Mouse (Mus musculus): ENCODE data around the gene H60b.
"Not testable (repeated sequence)": the region's sequence is repeated elsewhere in the genome, so short reads cannot be mapped to it uniquely, and the experiment has no call there.

The H60b gene

GRCm38 (mm10) chr10:22158310-22158999 is at the start of gene H60b, which contains the start of gene Raet1e:
TSS of gene H60b (plus strand) at chr10:22158586.
TSS of gene Raet1e (plus strand) at chr10:22158569.
- peak; percentile 49 for DNase-seq (ENCODE audit: low spot score)

GRCm38 (mm10) chr10:22140665-22141280 is 17.6 kb upstream of the H60b start:
- peak; percentile 75 for DNase-seq (ENCODE audit: low spot score)

DNA sequence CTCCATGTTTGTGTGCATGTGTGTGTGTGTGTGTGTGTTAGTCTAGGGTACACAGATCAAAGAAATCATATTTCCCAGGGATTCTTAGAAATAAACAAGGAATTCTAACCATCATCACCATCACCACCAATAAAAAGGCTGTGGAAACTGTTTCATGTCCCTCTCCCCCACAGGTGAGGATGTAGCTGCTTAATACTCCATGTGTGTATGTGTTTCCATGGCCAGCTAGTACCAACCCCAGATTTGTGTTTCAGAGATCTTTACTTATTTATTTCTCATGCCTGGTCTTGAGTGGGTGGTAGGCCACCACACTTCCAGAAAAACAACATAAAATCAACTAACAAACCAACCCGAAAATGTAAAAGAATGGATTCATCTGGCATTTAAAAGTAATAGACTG is 16.2 kb upstream of the H60b start:
- DNase-seq (ENCODE audit: low spot score) = not testable (repeated sequence)

- DNase-seq (ENCODE audit: low spot score) = no peak
These were observed 15.5 kb upstream of the H60b start for GRCm38 (mm10) chr10:22142926-22143325.

GRCm38 (mm10) chr10:22148441-22149072 is 9.8 kb upstream of the H60b start:
- peak; percentile 48 for DNase-seq (ENCODE audit: low spot score)

- DNase-seq (ENCODE audit: low spot score) = no peak
These were observed 9.2 kb upstream of the H60b start, which contains the start of gene E030030I06Rik for GRCm38 (mm10) chr10:22149073-22149690. TSS of gene E030030I06Rik (minus strand) at chr10:22149270.

GRCm38 (mm10) chr10:22149691-22150465 is 8.5 kb upstream of the H60b start:
- no peak for DNase-seq (ENCODE audit: low spot score)

DNA sequence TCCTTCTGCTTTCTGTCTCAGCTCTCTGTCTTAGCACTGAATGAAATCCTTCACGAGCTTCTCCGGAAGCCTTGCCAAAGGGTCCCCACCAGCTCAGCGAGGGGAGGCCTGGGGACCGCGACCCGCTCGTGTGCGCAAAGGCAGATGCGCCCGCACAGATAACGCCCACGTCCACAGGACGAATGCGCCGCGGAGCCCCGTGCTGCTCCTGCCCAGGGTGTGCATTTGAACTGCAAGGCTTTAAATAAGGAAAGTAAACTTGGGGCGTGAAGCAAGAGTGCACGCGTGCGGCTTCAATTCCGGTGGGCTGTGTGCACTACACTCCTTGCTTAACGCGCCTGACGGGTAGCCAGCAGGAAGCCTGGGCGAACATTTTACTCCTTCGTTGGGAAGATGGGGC is 7.8 kb upstream of the H60b start:
- no peak for DNase-seq (ENCODE audit: low spot score)

DNA sequence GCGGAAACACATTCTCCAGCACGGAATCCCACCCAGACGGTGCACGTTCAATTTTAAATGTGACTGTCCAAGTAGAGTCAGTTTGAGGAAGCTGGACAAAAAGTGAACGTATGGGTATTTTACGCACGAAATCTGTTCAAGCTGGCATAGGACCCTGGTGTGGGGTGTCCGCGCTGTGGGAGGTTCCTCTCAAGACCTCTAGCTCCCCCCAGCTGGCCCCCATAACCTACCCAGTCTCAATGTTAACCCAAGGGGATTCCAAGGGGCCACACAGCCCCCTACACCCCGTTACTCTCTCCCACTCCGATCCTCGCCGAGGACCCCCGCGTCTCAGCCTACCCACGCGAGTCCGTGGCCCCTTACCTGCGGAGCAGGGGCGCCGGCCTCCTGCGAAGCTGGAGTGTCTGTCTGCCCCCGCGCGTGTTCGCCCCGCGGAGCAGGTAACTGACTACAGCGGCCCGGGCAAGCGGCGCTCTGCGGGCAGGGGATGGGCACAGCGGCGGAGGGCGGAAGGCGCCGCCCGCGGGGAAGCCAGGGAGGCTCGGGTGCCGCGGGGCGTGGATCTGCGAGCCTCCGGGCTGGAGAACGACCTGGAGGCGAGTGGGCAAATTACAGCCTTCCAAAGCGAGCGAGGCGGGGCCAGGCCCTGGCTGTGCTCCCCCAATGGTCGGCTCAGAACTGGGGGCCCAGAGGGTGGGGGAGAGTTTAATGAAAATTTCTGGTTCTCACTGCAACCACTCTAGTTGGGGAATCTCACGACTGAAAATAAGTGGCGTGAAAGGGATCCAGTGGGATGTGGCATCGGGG is 7.1 kb upstream of the H60b start:
- DNase-seq (ENCODE audit: low spot score) = not testable (repeated sequence)

DNA sequence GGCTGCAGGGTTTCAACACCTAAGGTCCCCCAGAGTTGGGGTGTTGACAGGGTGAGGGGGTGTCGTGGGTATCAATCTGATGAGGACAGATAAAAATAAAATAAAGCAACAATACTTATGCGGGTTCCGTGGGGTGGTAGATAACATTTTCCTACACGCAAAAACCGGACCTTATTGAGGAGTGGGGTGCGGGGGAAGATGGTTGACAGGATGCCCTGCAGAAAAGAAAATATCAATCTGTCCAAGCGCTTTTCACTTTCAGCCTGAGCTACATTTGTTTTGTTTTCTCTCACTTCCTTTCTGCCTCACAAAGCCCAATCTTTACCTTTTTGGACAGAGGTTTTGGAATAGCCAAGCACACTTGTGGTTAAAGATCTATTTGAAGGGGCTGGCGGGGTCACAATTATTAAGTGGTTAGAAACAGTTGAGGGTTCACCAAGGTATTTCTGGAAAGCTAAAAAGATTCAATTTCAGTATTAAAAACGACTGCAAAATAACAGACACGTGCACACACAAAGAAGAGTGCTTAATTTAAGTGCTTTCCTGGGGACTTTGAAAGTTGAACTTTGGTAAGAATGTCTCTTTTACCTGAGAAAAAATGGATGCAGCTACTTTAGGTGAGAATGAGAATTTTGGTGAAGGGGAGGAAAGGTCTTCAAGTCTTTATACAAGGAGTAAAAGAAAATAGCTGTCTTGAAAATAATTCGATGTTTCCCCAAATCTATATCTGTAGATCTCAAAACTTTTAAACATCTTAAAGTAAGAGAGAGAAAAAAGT is 6.3 kb upstream of the H60b start:
- not testable (repeated sequence) for DNase-seq (ENCODE audit: low spot score)

DNA sequence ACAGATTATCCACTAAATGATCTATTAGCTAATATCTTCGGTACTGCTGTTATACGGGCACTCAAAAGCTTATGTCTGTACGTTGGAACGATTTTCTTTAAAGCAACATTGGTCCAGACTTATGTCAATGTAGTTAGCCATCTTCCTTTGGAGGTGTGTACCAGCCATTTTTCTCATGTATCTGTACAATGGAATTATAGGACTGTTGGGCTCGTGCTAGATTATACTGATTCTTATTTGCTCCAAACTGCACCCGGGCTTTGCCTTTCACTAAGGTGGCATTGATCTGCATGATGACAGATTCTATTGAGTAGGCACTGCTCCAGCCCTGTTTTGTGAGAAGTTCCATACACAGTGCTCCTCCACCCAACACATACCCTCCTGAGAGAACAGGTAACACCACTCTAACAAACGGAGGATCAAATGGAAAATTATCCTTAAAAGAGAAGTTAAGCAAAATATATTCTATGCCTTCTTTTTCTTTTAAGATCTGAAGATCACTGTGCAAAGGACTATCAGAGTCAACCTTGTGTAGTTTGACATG is 5.2 kb upstream of the H60b start:
- DNase-seq (ENCODE audit: low spot score) = not testable (repeated sequence)

GRCm38 (mm10) chr10:22154127-22154526 is 4.3 kb upstream of the H60b start:
- not testable (repeated sequence) for DNase-seq (ENCODE audit: low spot score)

GRCm38 (mm10) chr10:22154871-22155799 is 3.3 kb upstream of the H60b start:
- no peak for DNase-seq (ENCODE audit: low spot score)

GRCm38 (mm10) chr10:22159131-22159561 is 760 bp downstream of the H60b start:
- DNase-seq (ENCODE audit: low spot score) = no peak

DNA sequence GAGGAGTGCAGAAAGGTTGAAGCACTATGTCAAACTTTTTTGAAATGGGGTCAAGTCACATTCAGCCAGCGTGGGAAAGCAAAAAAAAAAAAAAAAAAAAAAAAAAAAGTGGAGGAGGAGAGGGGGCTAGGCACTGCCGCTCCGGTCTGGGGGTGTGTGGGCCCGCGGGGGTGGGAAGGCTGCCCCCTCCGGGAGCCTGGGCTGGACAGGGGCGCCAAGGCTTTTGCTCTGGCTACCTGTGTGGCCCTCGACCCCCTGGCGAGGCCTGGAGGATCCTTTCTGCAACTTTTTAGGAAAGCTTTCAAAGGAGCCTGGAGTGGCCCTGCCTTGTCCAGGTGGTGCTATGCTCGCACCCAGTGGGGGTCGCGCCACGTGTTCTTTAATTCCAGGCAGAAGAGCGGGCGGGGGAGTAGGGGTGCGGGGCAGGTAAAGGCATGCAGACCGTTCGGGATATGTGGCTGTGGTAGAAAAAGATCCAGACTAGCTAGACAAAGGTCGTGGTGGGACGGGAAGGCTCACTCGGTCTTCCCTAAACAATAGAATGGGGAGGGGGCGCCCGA is 1.3 kb downstream of the H60b start:
- DNase-seq (ENCODE audit: low spot score) = no peak

DNA sequence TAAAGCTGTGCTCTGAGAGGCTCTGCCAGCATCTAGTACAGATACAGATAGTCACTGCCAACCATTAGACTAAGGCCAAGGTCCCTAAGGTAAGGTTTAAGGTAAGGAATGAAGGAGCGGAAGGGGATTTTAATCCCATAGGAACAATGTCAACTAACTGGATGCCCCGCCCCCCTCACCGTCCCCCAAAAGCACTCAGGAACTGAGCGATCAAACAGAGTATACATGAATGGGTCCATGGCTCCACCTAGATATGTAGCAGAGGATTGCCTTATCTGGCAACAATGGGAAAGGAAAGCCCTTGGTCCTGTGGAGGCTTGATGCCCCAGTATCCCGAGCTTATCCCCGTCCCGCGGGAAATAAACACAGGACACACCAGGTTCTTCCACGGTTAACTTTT is 4.9 kb downstream of the H60b start:
- not testable (repeated sequence) for DNase-seq (ENCODE audit: low spot score)

GRCm38 (mm10) chr10:22163705-22164583 is 5.6 kb downstream of the H60b start:
- DNase-seq (ENCODE audit: low spot score) = peak; percentile 64

Measured in ovary, postnatal 14 days (tissue).